Mouse (Mus musculus): ENCODE measurements around the gene Fbxl4. TPM values are rescaled to one million over a fixed set of nuclear protein-coding genes. Genes with fewer than 3 reads are reported as not detected.

The Fbxl4 gene
- total and polyA plus RNA-seq, 2 experiments from 2014 or later: 16.8 to 30.8 TPM

GRCm38 (mm10) chr4:22395404-22395803 is 38.1 kb downstream of the Fbxl4 start:
- DNase-seq (ENCODE audit: low spot score): no peak
- H3K27ac ChIP-seq (ENCODE audit: low read depth, low read length): no peak overlapping the region
- WGBS: 88% methylated on average over 2 of the region's 2 CpGs
- H3K9me3 ChIP-seq (ENCODE audit: low read length): no peaks in the 10 kb centered on the region
- no peak for ATAC-seq (ENCODE audit: low FRiP score)
- H3K36me3 ChIP-seq (ENCODE audit: insufficient read depth, low read length): no peaks in the 10 kb centered on the region
- H3K9ac ChIP-seq (replicated peaks; ENCODE audit: low read length, poor library complexity, severe bottlenecking): no peak overlapping the region
- no peak overlapping the region for H3K4me2 ChIP-seq (ENCODE audit: low read depth, low read length, poor library complexity, severe bottlenecking)
- no peaks in the 10 kb centered on the region for H3K27me3 ChIP-seq (ENCODE audit: insufficient read depth, low read length)
- H3K4me3 ChIP-seq (ENCODE audit: low read depth, low read length): no peak overlapping the region
- H3K4me1 ChIP-seq (ENCODE audit: insufficient read depth, low read length): no peaks in the 10 kb centered on the region
- TF ChIP-seq CTCF (IDR thresholded peaks at IDR 0.05): no peak

GRCm38 (mm10) chr4:22396484-22397000 is 39.2 kb downstream of the Fbxl4 start:
- H3K4me2 ChIP-seq (ENCODE audit: low read depth, low read length, poor library complexity, severe bottlenecking): no peak overlapping the region
- H3K27ac ChIP-seq (ENCODE audit: low read depth, low read length): no peak overlapping the region
- DNase-seq (ENCODE audit: low spot score): no peak
- no peaks in the 10 kb centered on the region for H3K36me3 ChIP-seq (ENCODE audit: insufficient read depth, low read length)
- TF ChIP-seq CTCF (IDR thresholded peaks at IDR 0.05): no peak; the same call in 1 of the 2 replicates
- H3K27me3 ChIP-seq (ENCODE audit: insufficient read depth, low read length): no peaks in the 10 kb centered on the region
- 92% methylated on average over 1 of the region's 1 CpGs for WGBS
- H3K4me1 ChIP-seq (ENCODE audit: insufficient read depth, low read length): no peaks in the 10 kb centered on the region
- H3K9ac ChIP-seq (replicated peaks; ENCODE audit: low read length, poor library complexity, severe bottlenecking): no peak overlapping the region
- H3K4me3 ChIP-seq (ENCODE audit: low read depth, low read length): no peak overlapping the region
- no peaks in the 10 kb centered on the region for H3K9me3 ChIP-seq (ENCODE audit: low read length)
- ATAC-seq (ENCODE audit: low FRiP score): no peak; the same call in 1 of the 2 replicates

- Histone ChIP-seq H3K9ac (replicated peaks; ENCODE audit: low read length, poor library complexity, severe bottlenecking) (no peak overlapping the region), H3K36me3 (ENCODE audit: insufficient read depth, low read length) (no peaks in the 10 kb centered on the region), H3K9me3 (ENCODE audit: low read length) (no peaks in the 10 kb centered on the region), H3K27ac (ENCODE audit: low read depth, low read length) (no peak overlapping the region), H3K27me3 (ENCODE audit: insufficient read depth, low read length) (no peaks in the 10 kb centered on the region), H3K4me2 (ENCODE audit: low read depth, low read length, poor library complexity, severe bottlenecking) (no peak overlapping the region), H3K4me3 (ENCODE audit: low read depth, low read length) (no peak overlapping the region), H3K4me1 (ENCODE audit: insufficient read depth, low read length) (no peaks in the 10 kb centered on the region)
- DNase-seq (ENCODE audit: low spot score): no peak
- no peak for ATAC-seq (ENCODE audit: low FRiP score)
- 99% methylated on average over 5 of the region's 5 CpGs for WGBS
- no peak for TF ChIP-seq CTCF (IDR thresholded peaks at IDR 0.05)
These were observed 39.7 kb downstream of the Fbxl4 start for GRCm38 (mm10) chr4:22397003-22397402.

GRCm38 (mm10) chr4:22402032-22402431 is 44.7 kb downstream of the Fbxl4 start:
- no peak for DNase-seq (ENCODE audit: low spot score)

GRCm38 (mm10) chr4:22402930-22403329 is 45.6 kb downstream of the Fbxl4 start:
- H3K4me1 ChIP-seq (ENCODE audit: insufficient read depth, low read length): no peaks in the 10 kb centered on the region
- H3K27me3 ChIP-seq (ENCODE audit: insufficient read depth, low read length): no peaks in the 10 kb centered on the region
- ATAC-seq (ENCODE audit: low FRiP score) (no peak), DNase-seq (ENCODE audit: low spot score) (no peak)
- no peak overlapping the region for H3K4me3 ChIP-seq (ENCODE audit: low read depth, low read length)
- H3K27ac ChIP-seq (ENCODE audit: low read depth, low read length): no peak overlapping the region
- no peaks in the 10 kb centered on the region for H3K9me3 ChIP-seq (ENCODE audit: low read length)
- no peak overlapping the region for H3K9ac ChIP-seq (replicated peaks; ENCODE audit: low read length, poor library complexity, severe bottlenecking)
- no peaks in the 10 kb centered on the region for H3K36me3 ChIP-seq (ENCODE audit: insufficient read depth, low read length)
- no peak overlapping the region for H3K4me2 ChIP-seq (ENCODE audit: low read depth, low read length, poor library complexity, severe bottlenecking)
- TF ChIP-seq CTCF (IDR thresholded peaks at IDR 0.05): no peak
- 97% methylated on average over 10 of the region's 10 CpGs for WGBS

More at GRCm38 (mm10) chr4:22402032-22402431, 44.7 kb downstream of the Fbxl4 start:
- WGBS: 94% methylated on average over 3 of the region's 3 CpGs
- Histone ChIP-seq H3K9ac (replicated peaks; ENCODE audit: low read length, poor library complexity, severe bottlenecking) (no peak overlapping the region), H3K4me3 (ENCODE audit: low read depth, low read length) (no peak overlapping the region), H3K27me3 (ENCODE audit: insufficient read depth, low read length) (no peaks in the 10 kb centered on the region), H3K27ac (ENCODE audit: low read depth, low read length) (no peak overlapping the region), H3K36me3 (ENCODE audit: insufficient read depth, low read length) (no peaks in the 10 kb centered on the region), H3K9me3 (ENCODE audit: low read length) (no peaks in the 10 kb centered on the region), H3K4me2 (ENCODE audit: low read depth, low read length, poor library complexity, severe bottlenecking) (no peak overlapping the region), H3K4me1 (ENCODE audit: insufficient read depth, low read length) (no peaks in the 10 kb centered on the region)
- no peak for TF ChIP-seq CTCF (IDR thresholded peaks at IDR 0.05)
- no peak for ATAC-seq (ENCODE audit: low FRiP score)

GRCm38 (mm10) chr4:22420627-22421026 is 63.3 kb downstream of the Fbxl4 start:
- Histone ChIP-seq H3K4me3 (ENCODE audit: low read depth, low read length) (no peak overlapping the region), H3K9ac (replicated peaks; ENCODE audit: low read length, poor library complexity, severe bottlenecking) (no peak overlapping the region), H3K4me1 (ENCODE audit: insufficient read depth, low read length) (no peaks in the 10 kb centered on the region), H3K27me3 (ENCODE audit: insufficient read depth, low read length) (no peaks in the 10 kb centered on the region), H3K9me3 (ENCODE audit: low read length) (no peaks in the 10 kb centered on the region), H3K36me3 (ENCODE audit: insufficient read depth, low read length) (no peaks in the 10 kb centered on the region), H3K4me2 (ENCODE audit: low read depth, low read length, poor library complexity, severe bottlenecking) (no peak overlapping the region), H3K27ac (ENCODE audit: low read depth, low read length) (no peak overlapping the region)
- WGBS: 78% methylated on average over 2 of the region's 2 CpGs
- no peak for TF ChIP-seq CTCF (IDR thresholded peaks at IDR 0.05)
- DNase-seq (ENCODE audit: low spot score): no peak
- no peak for ATAC-seq (ENCODE audit: low FRiP score)
